ENCODE assay signal across 8 mouse cellular contexts in genomic region chr14:30951154-30951825, GRCm38 (mm10). TPM values are rescaled to one million over a fixed set of nuclear protein-coding genes. Genes with fewer than 3 reads are reported as not detected.
A peak's percentile ranks its signal among the peaks of the same experiment; 100 is the strongest.
DNase-seq lines count a peak whose midpoint lies in the region; ATAC-seq and TF ChIP-seq lines count a peak whose summit lies in the region.

Gene Nek4, plus strand, starts transcription at chr14:30951377.

- TF ChIP-seq POLR2A in brain, embryonic 14.5 days (IDR thresholded peaks at IDR 0.05; ENCODE audit: borderline replicate concordance, extremely low read depth, insufficient read depth, insufficient read length, poor library complexity, severe bottlenecking), result peak; percentile 71; the same call in 1 of the 2 replicates
- TF ChIP-seq POLR2A in liver, adult 2 months (IDR thresholded peaks at IDR 0.05; ENCODE audit: extremely low read depth, insufficient read depth, low read length), result 0 out of 2 replicates have a peak, but pooled peaks have one; percentile 12
- peak; percentile 74 for TF ChIP-seq POLR2A in myocyte (IDR thresholded peaks at IDR 0.05; ENCODE audit: insufficient read length, low read depth)

- H3K27ac ChIP-seq in heart, embryonic 11.5 days (ENCODE audit: low read depth, low read length), result peak within 1 kb of the TSS; percentile 50; the same call in 1 of the 2 replicates
- H3K27ac ChIP-seq in kidney, embryonic 16.5 days (ENCODE audit: low read length), result peak within 1 kb of the TSS; percentile 76; the same call in 1 of the 2 replicates
- peak within 1 kb of the TSS; percentile 85 for H3K27ac ChIP-seq in liver, adult 2 months (replicated peaks; ENCODE audit: insufficient read depth, low read depth, low read length)

- no peaks in the 10 kb centered on the region for H3K9me3 ChIP-seq in erythroblast, embryonic 14.5 days (ENCODE audit: control insufficient read depth, low read length)
- no peaks in the 10 kb centered on the region for H3K9me3 ChIP-seq in heart, embryonic 11.5 days (replicated peaks; ENCODE audit: control insufficient read depth, low read length)
- no peaks in the 10 kb centered on the region for H3K9me3 ChIP-seq in kidney, embryonic 16.5 days (ENCODE audit: low read length)

- DNase-seq in brain, embryonic 14.5 days (ENCODE audit: low read depth), result peak; percentile 99
- peak; percentile 92 for DNase-seq in liver, adult 2 months (ENCODE audit: extremely low read depth, low read depth, low spot score)
- DNase-seq in splenic B cell, adult 2 months (ENCODE audit: low read depth, low spot score), result peak; percentile 97

- under 1% methylated on average over 57 of the region's 57 CpGs for WGBS in heart, embryonic 11.5 days (ENCODE audit: insufficient replicate concordance)
- under 1% methylated on average over 57 of the region's 57 CpGs for WGBS in kidney, embryonic 16.5 days
- WGBS in liver, adult 2 months, result under 1% methylated on average over 57 of the region's 57 CpGs

- H3K4me3 ChIP-seq in C2C12 (ENCODE audit: insufficient read depth, poor library complexity, severe bottlenecking) (peak within 1 kb of the TSS; percentile 65), myocyte (peak within 1 kb of the TSS; percentile 64)
- peak within 1 kb of the TSS; percentile 70 for H3K4me3 ChIP-seq in erythroblast, embryonic 14.5 days (replicated peaks)
- peak within 1 kb of the TSS; percentile 66 for H3K4me3 ChIP-seq in heart, embryonic 11.5 days (ENCODE audit: low read depth, low read length)
- H3K4me3 ChIP-seq in kidney, embryonic 16.5 days (ENCODE audit: low read length), result peak within 1 kb of the TSS; percentile 93
- peak within 1 kb of the TSS; percentile 93 for H3K4me3 ChIP-seq in liver, adult 2 months (ENCODE audit: insufficient read depth, low read depth, low read length)

- H3ac ChIP-seq in C2C12 (ENCODE audit: control insufficient read depth, insufficient read length, low read depth) (peak within 1 kb of the TSS; percentile 86), myocyte (ENCODE audit: control insufficient read depth, insufficient read length) (peak within 1 kb of the TSS; percentile 70)

- H3K4me1 ChIP-seq in erythroblast, embryonic 14.5 days (ENCODE audit: control insufficient read depth), result peaks cover 17% of the 10 kb centered on the region
- H3K4me1 ChIP-seq in heart, embryonic 11.5 days (ENCODE audit: control insufficient read depth, insufficient read depth, low read length), result peaks cover 2% of the 10 kb centered on the region; the same call in 1 of the 2 replicates
- peaks cover 5% of the 10 kb centered on the region for H3K4me1 ChIP-seq in kidney, embryonic 16.5 days (ENCODE audit: insufficient read depth, low read length)
- H3K4me1 ChIP-seq in liver, adult 2 months (ENCODE audit: control insufficient read depth, insufficient read depth, low read length), result peaks cover 10% of the 10 kb centered on the region

- no peak for TF ChIP-seq CTCF in C2C12 (IDR thresholded peaks at IDR 0.05; ENCODE audit: control insufficient read depth, insufficient read depth, insufficient read length)
- 0 out of 2 replicates have a peak, but pooled peaks have one; percentile 21 for TF ChIP-seq CTCF in brain, embryonic 14.5 days (IDR thresholded peaks at IDR 0.05; ENCODE audit: borderline replicate concordance, extremely low read depth, insufficient read depth, insufficient read length)
- TF ChIP-seq CTCF in liver, adult 2 months (IDR thresholded peaks at IDR 0.05; ENCODE audit: low read depth, low read length), result 0 out of 2 replicates have a peak, but pooled peaks have one; percentile 13

- ATAC-seq in heart, embryonic 11.5 days (replicated peaks; ENCODE audit: insufficient number of reproducible peaks, low FRiP score, low TSS enrichment), result peak; percentile 97
- peak; percentile 99 for ATAC-seq in kidney, embryonic 16.5 days (ENCODE audit: low FRiP score, low TSS enrichment)

- peak within 1 kb of the TSS; percentile 91 for H3K4me2 ChIP-seq in heart, embryonic 11.5 days
- H3K4me2 ChIP-seq in kidney, embryonic 16.5 days (replicated peaks; ENCODE audit: low read depth, low read length), result peak within 1 kb of the TSS; percentile 85
- peak within 1 kb of the TSS; percentile 95 for H3K4me2 ChIP-seq in myocyte (ENCODE audit: low read depth)

- H3K36me3 ChIP-seq in C2C12 (ENCODE audit: control insufficient read depth, insufficient read depth), result no peaks in the 10 kb centered on the region
- H3K36me3 ChIP-seq in erythroblast, embryonic 14.5 days (ENCODE audit: control insufficient read depth), result peaks cover 10% of the 10 kb centered on the region; the same call in 1 of the 2 replicates
- H3K36me3 ChIP-seq in heart, embryonic 11.5 days (ENCODE audit: control insufficient read depth, insufficient read depth, low read length), result no peaks in the 10 kb centered on the region
- H3K36me3 ChIP-seq in kidney, embryonic 16.5 days (ENCODE audit: insufficient read depth, low read length), result 0 out of 2 replicates have a peak, but pooled peaks cover 5% of the 10 kb centered on the region
- peaks cover 2% of the 10 kb centered on the region for H3K36me3 ChIP-seq in liver, adult 2 months (ENCODE audit: control insufficient read depth, insufficient read depth, low read length)
- H3K36me3 ChIP-seq in myocyte (ENCODE audit: control insufficient read depth, insufficient read depth), result no peaks in the 10 kb centered on the region
- H3K36me3 ChIP-seq in splenic B cell, adult 2 months (ENCODE audit: control insufficient read depth, insufficient read depth, low read length, poor library complexity, severe bottlenecking), result no peaks in the 10 kb centered on the region

- no peaks in the 10 kb centered on the region for H3K79me2 ChIP-seq in C2C12 (ENCODE audit: control insufficient read depth, insufficient read depth)
- no peaks in the 10 kb centered on the region; the same call in 1 of the 2 replicates for H3K79me2 ChIP-seq in liver, adult 2 months (ENCODE audit: control insufficient read depth, insufficient read depth, low read length)
- H3K79me2 ChIP-seq in myocyte (ENCODE audit: control insufficient read depth, insufficient read depth), result no peaks in the 10 kb centered on the region

- H3K79me3 ChIP-seq in C2C12 (ENCODE audit: low read depth), result no peaks in the 10 kb centered on the region

- H3K9ac ChIP-seq in heart, embryonic 11.5 days (ENCODE audit: low read depth, low read length), result peak within 1 kb of the TSS; percentile 75
- H3K9ac ChIP-seq in kidney, embryonic 16.5 days (replicated peaks; ENCODE audit: low read length), result peak within 1 kb of the TSS; percentile 92
- peak within 1 kb of the TSS; percentile 93 for H3K9ac ChIP-seq in liver, adult 2 months (ENCODE audit: low read depth, low read length)

- H3K27me3 ChIP-seq in C2C12 (ENCODE audit: control insufficient read depth, insufficient read depth, insufficient read length), result no peaks in the 10 kb centered on the region
- no peaks in the 10 kb centered on the region; the same call in 1 of the 2 replicates for H3K27me3 ChIP-seq in erythroblast, embryonic 14.5 days (ENCODE audit: control insufficient read depth)
- H3K27me3 ChIP-seq in heart, embryonic 11.5 days (ENCODE audit: control insufficient read depth, insufficient read depth, low read length), result no peaks in the 10 kb centered on the region
- H3K27me3 ChIP-seq in kidney, embryonic 16.5 days (ENCODE audit: insufficient read depth, low read length), result no peaks in the 10 kb centered on the region
- no peaks in the 10 kb centered on the region for H3K27me3 ChIP-seq in liver, adult 2 months (ENCODE audit: control insufficient read depth, insufficient read depth, low read length)
- no peaks in the 10 kb centered on the region for H3K27me3 ChIP-seq in myocyte (ENCODE audit: control insufficient read depth, insufficient read depth, insufficient read length)
- H3K27me3 ChIP-seq in splenic B cell, adult 2 months (ENCODE audit: control insufficient read depth, insufficient read depth, low read length, poor library complexity, severe bottlenecking), result no peaks in the 10 kb centered on the region

TF ChIP-seq in C2C12, 6 proteins besides CTCF, POLR2A, EP300 and RAD21:
- TF ChIP-seq MAX (IDR thresholded peaks at IDR 0.05) (peak; percentile 94), USF1 (IDR thresholded peaks at IDR 0.05; ENCODE audit: low read depth) (no peak)

TF ChIP-seq in myocyte, 11 proteins besides CTCF, POLR2A, EP300 and RAD21:
- TF ChIP-seq POLR2AphosphoS2 (IDR thresholded peaks at IDR 0.05; ENCODE audit: insufficient read length, low read depth) (peak; percentile 36), MYOD1 (IDR thresholded peaks at IDR 0.05; ENCODE audit: control insufficient read depth in 1 of 3, insufficient read length in 2 of 3, low read depth in 2 of 3) (no peak), CEBPB (IDR thresholded peaks at IDR 0.05; ENCODE audit: insufficient read depth, poor library complexity, severe bottlenecking) (no peak), SRF (IDR thresholded peaks at IDR 0.05; ENCODE audit: control insufficient read depth, insufficient read length, low read depth) (no peak), TCF12 (IDR thresholded peaks at IDR 0.05; ENCODE audit: insufficient read depth, poor library complexity, severe bottlenecking) (no peak), MYOG (IDR thresholded peaks at IDR 0.05; ENCODE audit: control insufficient read depth in 1 of 3, insufficient read depth in 1 of 3, insufficient read length in 2 of 3, low read depth in 2 of 3) (peak in 1 of 3 experiments; percentile 3)

RNA-seq across cellular contexts. Expression of gene Nek4, which starts in this region (rescaled TPM):
- polyA plus RNA-seq in C2C12 (2012; fragmentation: generic; extraction: Trizol) (4.2 TPM), myocyte (2012; fragmentation: generic; extraction: Trizol) (2.8 TPM)
- 11.1 and 13.3 TPM in 2 replicates for polyA plus RNA-seq in brain, embryonic 14.5 days (2012; rRNA removed)
- polyA plus RNA-seq in erythroblast, embryonic 14.5 days (2012), result 0.05 and 0.07 TPM in 2 replicates
- polyA plus RNA-seq in heart, embryonic 11.5 days (2014; fragmentation: Nextera tagmentation; extraction: Ambion mirVana), result 4.4 and 5.1 TPM in 2 replicates
- polyA plus RNA-seq in kidney, embryonic 16.5 days (2015; fragmentation: Nextera tagmentation; extraction: Ambion mirVana), result 15.0 and 18.9 TPM in 2 replicates
- total RNA-seq in liver, adult 2 months (2014; rRNA removed), result 6.7 and 7.5 TPM in 2 replicates
- 2.9 and 3.1 TPM in 2 replicates for polyA plus RNA-seq in liver, adult 2 months (2012; rRNA removed)

Comparison
In these comparisons a context has a peak if more than half of its experiments do, and no peak if none do; other contexts are left out.
1. Peak in every context shown above with its lines: DNase-seq, ATAC-seq, H3K4me3 ChIP-seq and H3K27ac ChIP-seq.
2. POLR2A ChIP-seq: peak in every context shown above with its lines; median percentile 74 in myocyte; 71 in brain, embryonic 14.5 days; 12 in liver, adult 2 months.